Mouse (Mus musculus): Measurements from ENCODE around the gene Por.

Gene Por

GRCm38 (mm10) chr5:135669741-135670275, at the start of gene Por:
Gene Por (plus strand): TSS chr5:135670033.
- in situ Hi-C loops (cut with MboI; ENCODE audit: unreplicated experiment in 2 of 2): no loop called here

GRCm38 (mm10) chr5:135620526-135620925, 49.3 kb upstream of the Por start:
- in situ Hi-C loops (cut with MboI; ENCODE audit: unreplicated experiment in 2 of 2): no loop called here

GRCm38 (mm10) chr5:135621725-135622124, 48.1 kb upstream of the Por start:
- in situ Hi-C loops (cut with MboI; ENCODE audit: unreplicated experiment in 2 of 2): no loop called here

- in situ Hi-C loops (cut with MboI; ENCODE audit: unreplicated experiment in 2 of 2): no loop called here
These were observed 46.7 kb upstream of the Por start for GRCm38 (mm10) chr5:135623006-135623563.

- in situ Hi-C loops (cut with MboI; ENCODE audit: unreplicated experiment in 2 of 2): no loop called here
These were observed 40.9 kb upstream of the Por start for GRCm38 (mm10) chr5:135628916-135629315.

- in situ Hi-C loops (cut with MboI; ENCODE audit: unreplicated experiment in 2 of 2): no loop called here
These were observed 40.4 kb upstream of the Por start for GRCm38 (mm10) chr5:135629401-135629800.

- in situ Hi-C loops (cut with MboI; ENCODE audit: unreplicated experiment in 2 of 2): loop anchor here (5.0 kb wide), 2 partner anchors 57 to 132 kb away; no protein-coding TSS in a partner anchor
These were observed 39.2 kb upstream of the Por start for GRCm38 (mm10) chr5:135630598-135630997.

GRCm38 (mm10) chr5:135632117-135632796, 37.6 kb upstream of the Por start, which contains the start of gene Rhbdd2:
Gene Rhbdd2 (plus strand): TSS chr5:135632618.
- in situ Hi-C loops (cut with MboI; ENCODE audit: unreplicated experiment in 2 of 2): loop anchor here (5.0 kb wide), 2 partner anchors 55 to 130 kb away; no protein-coding TSS in a partner anchor

GRCm38 (mm10) chr5:135632797-135633144, 37.1 kb upstream of the Por start:
- in situ Hi-C loops (cut with MboI; ENCODE audit: unreplicated experiment in 2 of 2): loop anchor here (5.0 kb wide), 2 partner anchors 55 to 130 kb away; no protein-coding TSS in a partner anchor

GRCm38 (mm10) chr5:135639760-135640458, 29.9 kb upstream of the Por start:
- in situ Hi-C loops (cut with MboI; ENCODE audit: unreplicated experiment in 2 of 2): no loop called here

GRCm38 (mm10) chr5:135640459-135640789, 29.4 kb upstream of the Por start:
- in situ Hi-C loops (cut with MboI; ENCODE audit: unreplicated experiment in 2 of 2): no loop called here

- in situ Hi-C loops (cut with MboI; ENCODE audit: unreplicated experiment in 2 of 2): no loop called here
These were observed 28.8 kb upstream of the Por start for GRCm38 (mm10) chr5:135641028-135641427.

GRCm38 (mm10) chr5:135642686-135643551, 26.9 kb upstream of the Por start:
- in situ Hi-C loops (cut with MboI; ENCODE audit: unreplicated experiment in 2 of 2): no loop called here

- in situ Hi-C loops (cut with MboI; ENCODE audit: unreplicated experiment in 2 of 2): no loop called here
These were observed 26.3 kb upstream of the Por start for GRCm38 (mm10) chr5:135643552-135643842.

- in situ Hi-C loops (cut with MboI; ENCODE audit: unreplicated experiment in 2 of 2): no loop called here
These were observed 26.0 kb upstream of the Por start for GRCm38 (mm10) chr5:135643869-135644268.

- in situ Hi-C loops (cut with MboI; ENCODE audit: unreplicated experiment in 2 of 2): no loop called here
These were observed 24.5 kb upstream of the Por start for GRCm38 (mm10) chr5:135645330-135645729.

GRCm38 (mm10) chr5:135646038-135646437, 23.8 kb upstream of the Por start:
- in situ Hi-C loops (cut with MboI; ENCODE audit: unreplicated experiment in 2 of 2): no loop called here

GRCm38 (mm10) chr5:135648461-135649308, 21.1 kb upstream of the Por start:
- in situ Hi-C loops (cut with MboI; ENCODE audit: unreplicated experiment in 2 of 2): no loop called here

GRCm38 (mm10) chr5:135649309-135649633, 20.6 kb upstream of the Por start:
- in situ Hi-C loops (cut with MboI; ENCODE audit: unreplicated experiment in 2 of 2): no loop called here

- in situ Hi-C loops (cut with MboI; ENCODE audit: unreplicated experiment in 2 of 2): no loop called here
These were observed 18.3 kb upstream of the Por start for GRCm38 (mm10) chr5:135651536-135651935.

Data from v-Abl transformed pro-B cells (cell line).